Mouse (Mus musculus) gastrocnemius, postnatal 10 days (tissue): ENCODE measurements around the gene Arrdc5. TPM values are rescaled to one million over a fixed set of nuclear protein-coding genes. Genes with fewer than 3 reads are reported as not detected.

ENCODE experiments used
- DNase-seq: peaks from one replicate; pipeline ENCODE4 v3.0.0; 2021; ENCODE audit warnings: mixed read lengths
- total RNA-seq, 2 experiments: library from RNA; stranded (reverse); gene quantifications; 2 replicates each; pipeline ENCODE4 v1.2.3; 2021

Arrdc5 gene
- total RNA-seq, 2 experiments from 2014 or later, result not detected

DNA sequence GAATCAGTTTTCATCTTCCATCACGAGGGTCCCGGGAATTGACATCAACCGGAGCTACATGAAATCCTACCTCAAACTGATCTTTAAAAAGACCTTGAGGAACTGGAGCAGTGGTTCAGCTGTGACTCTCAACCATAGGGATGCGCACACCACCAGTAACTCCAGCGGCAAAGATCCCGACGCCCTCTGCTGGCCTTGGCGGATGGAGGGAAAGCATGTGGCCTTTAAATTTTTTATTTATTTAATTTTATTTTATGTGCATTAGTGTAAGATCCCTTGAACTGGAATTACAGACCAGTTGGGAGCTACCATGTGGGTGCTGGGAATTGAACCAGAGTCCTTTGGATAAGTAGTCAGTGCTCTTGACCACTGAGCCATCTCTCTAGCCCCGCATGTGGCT lies 44.7 kb downstream of the Arrdc5 start:
- no peak for DNase-seq

DNA sequence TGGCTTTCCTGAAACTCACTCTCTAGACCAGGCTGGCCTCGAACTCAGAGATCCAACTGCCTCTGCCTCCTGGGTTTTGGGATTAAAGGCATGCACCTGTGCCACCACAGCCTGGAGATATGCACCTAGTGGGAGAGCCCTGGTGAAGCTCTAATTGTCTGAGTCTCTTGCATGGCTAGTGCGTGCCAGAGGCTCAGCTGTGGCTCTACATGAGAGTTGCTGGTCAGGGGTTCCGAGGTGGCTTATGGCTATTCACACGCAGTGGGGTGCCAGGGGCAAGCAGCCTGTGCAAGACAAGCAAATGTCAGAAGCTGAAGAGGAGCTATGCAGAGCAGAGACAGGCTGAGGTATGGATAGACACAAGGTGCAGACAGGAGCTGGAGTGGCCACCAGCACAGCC lies 45.4 kb downstream of the Arrdc5 start:
- no peak for DNase-seq

DNA sequence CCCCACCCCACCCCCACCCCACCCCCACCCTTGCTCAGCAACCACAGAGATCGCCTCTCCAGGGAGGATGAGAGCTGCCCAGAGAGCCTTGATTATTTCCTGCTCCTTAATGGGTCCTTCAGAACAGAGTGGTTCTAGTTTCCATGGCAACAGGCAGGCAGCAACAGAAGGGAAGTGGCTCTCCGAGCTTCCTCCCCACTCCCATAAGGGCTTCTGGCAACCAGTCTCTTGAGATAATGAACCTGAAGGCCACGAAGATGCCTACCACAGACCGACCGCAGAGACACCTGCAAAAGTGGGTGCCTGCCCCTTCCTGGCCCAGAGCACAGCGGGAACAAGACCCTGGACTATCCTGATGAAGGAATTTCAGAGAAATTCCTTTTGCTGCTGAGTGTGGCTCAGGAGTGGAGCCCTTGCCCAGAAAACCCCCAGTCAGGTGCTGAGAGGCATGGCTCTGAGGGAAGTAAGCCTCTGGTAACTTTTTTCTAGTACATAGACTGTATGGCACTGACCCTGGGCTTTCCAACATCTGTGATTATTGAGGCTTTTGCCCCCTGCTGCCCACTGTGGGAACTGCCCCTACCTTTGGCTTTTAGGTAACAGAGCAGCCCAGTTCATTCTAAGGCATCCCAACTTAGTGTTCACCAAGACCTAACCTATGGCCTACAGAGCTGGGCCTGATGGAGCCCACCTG lies 48.8 kb downstream of the Arrdc5 start:
- peak; percentile 63 for DNase-seq

DNA sequence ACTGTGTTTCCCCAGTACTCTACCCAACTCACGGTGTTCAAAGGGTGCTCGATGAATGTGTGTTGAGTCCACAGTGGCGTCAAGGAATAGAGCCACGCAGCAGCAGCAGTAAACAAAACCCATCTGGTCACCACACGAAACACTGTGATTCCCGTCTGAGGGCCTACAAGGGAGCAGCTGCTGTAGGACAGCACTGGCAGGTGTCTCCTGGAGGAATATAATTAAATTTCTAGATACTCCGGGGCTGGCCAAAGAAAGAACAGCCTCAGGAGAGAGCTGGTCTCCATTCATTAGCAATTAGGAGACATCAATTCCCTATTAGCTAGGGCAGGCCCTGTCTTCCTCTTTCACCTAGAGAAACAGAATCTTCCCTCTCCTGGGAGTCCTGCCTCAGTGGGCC lies 54.5 kb downstream of the Arrdc5 start:
- DNase-seq, result no peak

Other genes starting within 250 kb of the Arrdc5 start
- gene Ubxn6, start 225.3 kb downstream of the Arrdc5 start, total RNA-seq, result 10 to 100 TPM; 37.8 to 39.0 TPM
- gene Hdgfl2, start 220.7 kb downstream of the Arrdc5 start, total RNA-seq, result 10 to 100 TPM; 37.7 to 45.7 TPM
- gene Plin4, start 190.5 kb downstream of the Arrdc5 start, total RNA-seq, result 100 to 1,000 TPM in 1 of 2 experiments, 10 to 100 TPM in 1; 75.2 to 106 TPM
- 10 to 100 TPM; 19.2 to 19.9 TPM for gene Plin5, start 182.7 kb downstream of the Arrdc5 start, total RNA-seq
- gene Lrg1, start 178.3 kb downstream of the Arrdc5 start, total RNA-seq, result 1 to 10 TPM; 1.4 to 3.1 TPM
- gene Sema6b, start 159.9 kb downstream of the Arrdc5 start, total RNA-seq, result 10 to 100 TPM; 14.4 to 14.7 TPM
- gene Tnfaip8l1, start 137.8 kb downstream of the Arrdc5 start, total RNA-seq, result 1 to 10 TPM; 5.0 to 5.3 TPM
- gene Mydgf, start 116.4 kb downstream of the Arrdc5 start, total RNA-seq, result 10 to 100 TPM; 28.8 to 36.5 TPM
- 10 to 100 TPM; 21.7 to 24.3 TPM for gene Dpp9, start 81.4 kb downstream of the Arrdc5 start, total RNA-seq
- 10 to 100 TPM; 91.9 to 99.8 TPM for gene Fem1a, start 43.5 kb downstream of the Arrdc5 start, total RNA-seq
- 1 to 10 TPM; 6.6 to 6.8 TPM for gene Ticam1, start 23.5 kb downstream of the Arrdc5 start, total RNA-seq
- 10 to 100 TPM; 37.2 to 41.7 TPM for gene Plin3, start 7.4 kb downstream of the Arrdc5 start, total RNA-seq
- 10 to 100 TPM; 14.4 to 20.3 TPM for gene Uhrf1, start 3.0 kb upstream of the Arrdc5 start, total RNA-seq
- gene Kdm4b, start 25.8 kb upstream of the Arrdc5 start, total RNA-seq, result 10 to 100 TPM; 24.9 to 28.6 TPM
- gene Ptprs, start 176.2 kb upstream of the Arrdc5 start, total RNA-seq, result 10 to 100 TPM; 64.1 to 94.7 TPM
- gene Znrf4, start 212.1 kb upstream of the Arrdc5 start, total RNA-seq, result not detected